Mouse (Mus musculus) gastrocnemius, postnatal 10 days (tissue): Measurements from ENCODE around the gene Fcrl5. TPM values are rescaled to one million over a fixed set of nuclear protein-coding genes. Genes with fewer than 3 reads are reported as not detected.
A peak's percentile ranks its signal among the peaks of the same experiment; 100 is the strongest.

Experiments
- DNase-seq: peaks from one replicate; pipeline ENCODE4 v3.0.0; 2021; ENCODE audit warnings: mixed read lengths
- total RNA-seq, 2 experiments: library from RNA; stranded (reverse); gene quantifications; 2 replicates each; pipeline ENCODE4 v1.2.3; 2021

The Fcrl5 gene
- total RNA-seq, 2 experiments from 2014 or later: not detected

DNA sequence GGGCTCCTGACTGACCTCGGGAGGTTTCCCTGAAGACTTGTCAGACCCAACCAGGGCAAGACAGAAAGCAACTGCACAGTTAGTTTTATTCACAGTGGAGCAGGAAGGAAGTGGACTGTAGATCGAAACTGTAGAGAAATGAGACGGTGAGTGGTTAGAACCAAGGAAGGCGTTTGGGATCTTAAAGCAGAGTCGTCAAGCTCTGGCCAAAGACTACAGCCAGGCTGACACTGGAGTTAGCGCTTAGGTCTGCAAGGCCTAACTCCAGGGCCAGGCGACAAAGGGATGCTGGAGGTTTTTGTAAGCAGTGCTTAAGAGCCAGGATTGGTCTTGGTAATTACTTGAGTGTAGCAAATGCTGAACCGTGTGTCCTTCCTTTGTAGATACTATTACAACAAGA lies 93.3 kb downstream of the Fcrl5 start:
- DNase-seq: no peak

DNA sequence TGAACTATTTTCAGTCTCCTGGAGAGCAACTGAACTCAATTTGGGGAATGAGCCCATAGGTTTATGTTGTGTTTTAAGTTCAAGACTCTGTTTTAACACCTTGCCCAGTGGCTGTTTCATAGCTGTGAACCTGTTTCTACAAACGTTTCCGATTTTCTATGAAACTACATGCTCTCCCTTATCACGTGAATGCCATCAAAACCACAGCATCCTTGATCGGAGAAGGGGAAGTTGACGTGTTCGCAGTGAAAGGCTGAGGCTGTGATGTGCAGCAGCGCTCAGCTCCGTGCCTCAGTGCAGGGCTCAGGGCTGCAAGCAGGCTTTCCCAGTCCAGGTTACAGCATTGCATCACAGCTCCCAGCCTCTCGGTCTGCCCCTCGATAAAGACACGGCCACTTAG lies 94.0 kb downstream of the Fcrl5 start:
- no peak for DNase-seq

DNA sequence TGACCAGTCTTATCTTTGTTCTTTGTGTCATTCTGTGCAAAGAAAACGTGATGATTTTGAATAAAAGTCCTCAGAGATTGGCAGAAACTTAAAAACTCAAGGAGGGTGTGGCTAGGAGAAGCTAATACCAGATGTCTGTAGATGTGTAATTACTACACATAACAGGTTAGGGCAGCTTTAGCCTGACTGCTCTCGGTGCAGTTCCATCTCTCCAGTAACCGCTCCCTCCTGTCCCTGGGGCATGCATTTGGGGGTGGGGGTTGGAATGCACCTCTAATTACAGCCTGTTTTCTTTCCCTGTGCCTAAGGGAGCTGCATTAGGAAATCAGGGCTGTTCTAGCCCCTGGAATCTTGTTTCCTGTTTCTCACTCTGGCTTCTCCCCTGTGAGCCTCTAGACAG lies 94.7 kb downstream of the Fcrl5 start:
- no peak for DNase-seq

DNA sequence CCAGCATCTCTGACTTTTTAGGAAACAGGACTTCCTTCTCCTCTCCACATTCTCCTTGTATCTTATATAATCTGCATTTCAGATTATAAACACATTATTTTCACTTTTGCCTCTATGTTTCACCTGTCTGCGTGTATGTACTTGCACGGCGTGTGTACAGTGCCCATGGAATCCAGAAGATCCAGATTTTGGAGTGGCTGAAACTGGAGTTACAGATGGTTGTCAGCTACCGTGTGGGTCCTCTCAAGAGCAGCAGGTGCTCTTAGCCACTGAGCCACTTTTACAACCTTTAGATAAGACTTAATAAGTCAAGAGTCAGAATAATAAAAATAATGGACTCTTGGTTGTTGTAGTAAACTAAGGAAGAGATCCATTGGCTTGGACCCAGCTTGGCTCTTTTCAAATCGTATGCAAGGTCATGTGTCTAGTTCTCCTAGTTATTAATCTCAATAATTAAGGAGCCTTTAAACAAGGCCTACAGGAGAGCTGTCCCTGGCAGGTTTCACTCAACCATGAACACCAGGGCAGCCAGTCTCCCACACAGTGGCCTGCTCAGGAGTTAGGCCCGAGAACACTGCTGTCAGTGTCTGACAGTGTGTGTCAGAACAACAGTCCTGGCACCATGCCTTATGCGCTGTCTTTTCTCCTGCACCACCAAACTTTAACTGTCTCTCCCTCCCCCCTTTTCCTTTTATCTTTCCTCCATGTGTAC lies 98.2 kb downstream of the Fcrl5 start:
- no peak for DNase-seq

DNA sequence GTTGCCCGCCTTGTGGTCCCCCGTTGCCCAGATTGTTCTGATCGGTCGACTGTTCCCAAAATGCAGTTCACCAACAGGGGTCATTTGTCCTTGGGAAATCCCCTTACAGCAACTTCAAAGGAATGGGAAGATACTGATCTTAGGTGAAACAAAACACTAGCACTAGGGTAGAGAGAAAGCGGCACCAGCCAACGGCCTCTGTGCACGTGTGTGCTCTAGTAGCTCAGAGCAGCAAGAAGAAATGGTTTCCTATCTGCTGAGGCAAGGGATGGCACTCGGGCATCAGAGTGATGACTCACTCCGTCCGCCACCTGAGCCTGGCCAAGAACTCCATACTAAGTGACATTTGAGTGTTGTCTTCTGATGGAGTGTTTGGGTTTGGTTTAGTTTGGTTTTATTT lies 102.5 kb downstream of the Fcrl5 start:
- DNase-seq: no peak

DNA sequence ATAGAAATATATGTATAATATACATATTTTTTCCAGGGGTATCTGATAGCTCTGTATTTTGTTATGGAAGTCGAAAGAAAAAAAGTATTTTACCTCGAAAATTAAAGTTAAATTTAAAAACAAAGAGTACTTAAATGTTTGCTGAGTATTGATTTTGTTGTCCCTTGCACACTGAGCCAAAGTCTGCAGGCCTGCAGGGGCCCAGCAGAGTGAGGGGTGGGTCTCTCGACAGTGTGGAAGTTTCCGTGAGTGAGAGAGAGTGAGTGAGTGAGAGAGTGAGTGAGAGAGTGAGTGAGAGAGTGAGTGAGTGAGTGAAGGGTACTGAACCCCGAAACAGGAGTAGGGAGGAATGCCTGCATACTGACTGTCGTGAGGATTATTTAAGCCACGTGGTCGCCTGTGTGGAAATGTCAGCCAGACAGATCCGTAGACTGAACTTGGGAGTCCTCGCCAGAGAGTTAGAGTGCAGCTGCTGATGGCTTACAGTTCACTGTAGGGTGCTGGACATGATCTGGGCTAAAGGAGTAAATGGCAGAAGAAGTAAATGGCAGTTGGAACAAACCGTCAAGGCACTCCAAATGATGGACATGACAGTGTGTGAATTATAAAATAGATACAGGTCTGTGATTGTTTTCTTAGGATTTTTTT lies 104.6 kb downstream of the Fcrl5 start:
- DNase-seq: no peak

DNA sequence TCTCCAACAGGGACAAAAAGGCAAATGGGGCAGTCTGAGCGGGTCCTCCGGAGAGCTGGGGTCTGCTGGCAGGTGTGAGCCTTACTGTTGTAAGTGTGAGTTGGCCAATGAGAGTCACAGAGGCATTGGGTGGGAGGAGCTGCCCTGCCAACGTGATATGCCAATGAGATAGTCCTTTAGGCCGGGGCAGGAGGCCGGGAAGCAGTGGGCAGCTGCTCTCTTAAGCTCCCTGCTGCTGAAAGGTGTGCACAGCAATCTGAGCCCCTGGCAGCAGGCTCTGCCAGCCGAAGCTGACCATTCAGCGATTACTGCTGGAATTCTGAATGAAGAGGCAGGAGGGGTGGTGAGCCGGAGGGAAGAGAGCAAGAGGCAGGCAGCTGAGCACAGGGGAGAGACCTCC lies 105.1 kb downstream of the Fcrl5 start:
- DNase-seq: peak; percentile 31

DNA sequence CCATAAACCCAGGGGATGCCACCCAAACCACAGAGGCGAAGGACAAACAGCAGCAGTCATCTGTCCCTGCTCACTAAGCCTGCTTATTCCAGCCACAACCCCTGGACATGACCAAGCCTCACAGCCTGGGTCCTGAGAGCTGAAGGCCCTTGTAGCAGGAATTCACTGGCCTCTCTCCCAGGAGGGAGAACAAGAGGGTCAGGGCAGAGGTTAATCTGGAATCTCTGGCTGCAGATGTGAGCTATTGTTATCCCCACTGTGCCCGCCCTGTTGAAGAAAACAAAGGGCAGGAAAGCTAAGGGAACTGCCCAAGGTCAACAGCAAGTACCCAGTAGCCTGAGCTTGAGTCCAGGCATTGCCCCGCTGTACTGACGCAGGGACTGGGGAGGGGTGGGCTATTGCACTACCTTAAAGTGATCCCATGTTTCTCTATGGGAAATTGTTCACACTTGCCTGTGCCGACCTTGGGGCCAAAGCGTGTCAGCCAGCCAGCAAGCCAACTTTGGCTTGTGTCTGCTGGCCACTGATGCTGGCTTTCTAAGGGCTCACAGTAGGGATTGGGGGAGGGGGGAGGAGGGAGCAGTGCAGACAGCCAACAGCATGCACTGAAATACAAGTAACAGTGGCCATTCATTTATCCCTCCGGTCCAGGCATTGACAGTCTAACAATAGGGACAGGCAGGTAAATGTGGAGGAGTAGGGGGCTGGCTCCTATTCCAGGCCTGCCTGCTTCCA lies 107.1 kb downstream of the Fcrl5 start:
- DNase-seq: no peak

DNA sequence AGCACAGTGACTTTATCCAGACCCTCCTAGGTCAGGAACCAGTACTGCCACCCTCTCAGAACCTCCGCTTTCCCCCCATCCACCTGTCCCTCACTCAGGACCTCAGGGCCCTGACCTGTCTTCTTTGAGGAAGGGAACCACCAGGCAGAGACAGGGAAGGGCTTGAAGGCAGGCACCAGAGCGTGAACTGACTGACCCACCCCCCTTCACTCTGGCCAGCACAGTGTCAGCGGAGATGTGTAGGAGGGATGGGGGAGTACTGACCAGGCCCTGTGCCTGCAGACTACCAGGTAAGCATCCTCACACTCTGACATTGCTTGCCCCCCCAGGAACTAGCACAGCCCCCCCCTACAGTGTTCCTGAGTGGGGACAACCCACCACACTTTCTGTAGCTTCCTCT lies 110.0 kb downstream of the Fcrl5 start:
- DNase-seq: no peak

DNA sequence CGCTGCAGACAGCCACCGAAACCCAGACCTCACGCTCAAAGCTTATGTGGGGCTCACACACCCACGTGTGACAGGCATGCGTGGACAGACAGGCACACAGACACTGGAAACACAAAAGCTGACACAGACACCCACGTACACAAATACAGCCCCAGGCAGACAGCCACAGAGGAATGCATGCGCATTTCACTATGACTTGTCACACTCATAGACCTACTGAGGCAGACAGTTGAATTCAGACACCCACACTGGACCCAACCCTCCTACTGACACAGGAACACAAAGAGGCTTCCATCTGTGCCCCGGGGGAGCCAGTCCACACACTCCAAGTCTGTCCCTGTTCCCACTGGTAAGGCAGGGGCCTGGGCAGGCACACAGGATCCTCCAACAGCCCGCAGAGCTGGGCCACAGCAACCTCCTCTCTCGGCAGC lies 110.7 kb downstream of the Fcrl5 start:
- no peak for DNase-seq

DNA sequence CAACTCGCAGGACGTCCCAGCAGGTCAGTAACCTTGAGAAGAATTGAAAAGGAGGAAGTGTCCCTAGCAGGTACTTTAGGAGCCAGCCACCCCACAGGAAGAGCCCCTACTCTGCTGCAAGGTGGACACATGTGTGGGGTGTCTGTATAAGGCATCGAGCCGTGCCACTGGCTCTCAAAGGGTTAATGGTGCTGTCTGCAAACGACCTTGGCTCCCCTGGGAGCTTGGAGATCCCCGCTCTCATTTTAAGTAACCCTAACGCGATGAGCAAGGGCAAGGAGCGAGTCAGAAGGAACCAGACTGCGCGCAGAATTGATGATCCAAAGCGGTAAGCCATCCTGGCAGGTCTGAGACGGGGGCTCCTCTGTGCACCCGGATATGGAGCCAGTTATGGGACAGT lies 114.3 kb downstream of the Fcrl5 start:
- DNase-seq: no peak

Other genes starting within 250 kb of the Fcrl5 start
- gene Fcrls, start 172.0 kb upstream of the Fcrl5 start, total RNA-seq: 1 to 10 TPM; 5.4 to 6.3 TPM
- gene Cd5l, start 77.9 kb upstream of the Fcrl5 start, total RNA-seq: not detected
- not detected for gene Fcrl1, start 59.4 kb upstream of the Fcrl5 start, total RNA-seq
- 10 to 100 TPM; 11.4 to 11.6 TPM for gene Etv3, start 89.6 kb downstream of the Fcrl5 start, total RNA-seq
- 10 to 100 TPM; 19.0 to 20.3 TPM for gene Arhgef11, start 181.8 kb downstream of the Fcrl5 start, total RNA-seq